In genomic region chr13:107873244-107873667, GRCm38 (mm10) we compare ENCODE assay signal across 15 mouse cellular contexts.
A peak's percentile ranks its signal among the peaks of the same experiment; 100 is the strongest.
DNase-seq lines count a peak whose midpoint lies in the region; ATAC-seq and TF ChIP-seq lines count a peak whose summit lies in the region.
"Had no signal": no experiment of that assay in that cellular context is flagged by ENCODE, and none has a peak within 500 bp of the region (broad histone marks: within the 10 kb centered on the region; RNA-seq: fewer than 3 reads in every experiment).

No protein-coding gene starts in this region.

- no peaks in the 10 kb centered on the region for H3K36me3 ChIP-seq in lung, postnatal 0 days (ENCODE audit: insufficient read depth, low read length)
- H3K36me3 ChIP-seq in MEL (ENCODE audit: control insufficient read depth in 1 of 2, insufficient read depth in 2 of 2, low read length in 2 of 2) = no peaks in the 10 kb centered on the region
- H3K36me3 ChIP-seq in megakaryocyte, embryonic 14.5 days (replicated peaks; ENCODE audit: low read length) = peaks cover 40% of the 10 kb centered on the region
- H3K36me3 ChIP-seq: midbrain, embryonic 10.5 days; neural tube, embryonic 15.5 days had no signal

- peak; percentile 31 for TF ChIP-seq RAD21 in MEL (IDR thresholded peaks at IDR 0.05; ENCODE audit: low read depth, low read length)

- DNase-seq in heart, adult 11 months = peak; percentile 23
- DNase-seq in heart, adult 8-10 months (ENCODE audit: low spot score) = no peak
- DNase-seq in lung, postnatal 0 days (ENCODE audit: low spot score) = peak; percentile 73
- DNase-seq in lung, postnatal 14 days = no peak
- no peak for DNase-seq in MEL (ENCODE audit: low read depth, low spot score)
- DNase-seq in embryo, embryonic 9.5 days (ENCODE audit: extremely low spot score) = no peak
- DNase-seq in thymus, adult 18-20 months = no peak
- DNase-seq: cerebellum, adult 11 months; kidney, adult 18-20 months had no signal

- no peaks in the 10 kb centered on the region for H3K9me3 ChIP-seq in lung, postnatal 0 days (ENCODE audit: low read length)
- no peaks in the 10 kb centered on the region for H3K9me3 ChIP-seq in MEL (replicated peaks; ENCODE audit: insufficient read depth, low read length)
- H3K9me3 ChIP-seq in megakaryocyte, embryonic 14.5 days = no peaks in the 10 kb centered on the region
- H3K9me3 ChIP-seq: midbrain, embryonic 10.5 days; neural tube, embryonic 15.5 days had no signal

- no peaks in the 10 kb centered on the region for H3K27me3 ChIP-seq in lung, postnatal 0 days (replicated peaks; ENCODE audit: insufficient read depth, low read length)
- no peaks in the 10 kb centered on the region for H3K27me3 ChIP-seq in MEL (ENCODE audit: control insufficient read depth in 1 of 2, insufficient read depth in 2 of 2, low read length in 2 of 2)
- no peaks in the 10 kb centered on the region for H3K27me3 ChIP-seq in megakaryocyte, embryonic 14.5 days (replicated peaks)
- H3K27me3 ChIP-seq: neural tube, embryonic 15.5 days had no signal

- no peak overlapping the region for H3K27ac ChIP-seq in lung, postnatal 0 days (ENCODE audit: low read length)
- no peak overlapping the region for H3K27ac ChIP-seq in MEL (ENCODE audit: control insufficient read depth, low read depth, low read length)
- H3K27ac ChIP-seq: midbrain, embryonic 10.5 days; neural tube, embryonic 15.5 days had no signal

- TF ChIP-seq POLR2A in MEL (IDR thresholded peaks at IDR 0.05; ENCODE audit: control insufficient read depth in 1 of 2, insufficient read depth in 1 of 2, low read depth in 1 of 2, low read length in 2 of 2, poor library complexity in 1 of 2) = no peak

- H3K4me3 ChIP-seq in lung, postnatal 0 days (ENCODE audit: low read depth, low read length) = no peak overlapping the region
- no peak overlapping the region for H3K4me3 ChIP-seq in MEL (ENCODE audit: control insufficient read depth in 1 of 2, insufficient read depth in 1 of 2, low read depth in 2 of 2, low read length in 2 of 2)
- peak overlapping the region; percentile 39 for H3K4me3 ChIP-seq in megakaryocyte, embryonic 14.5 days (replicated peaks)
- H3K4me3 ChIP-seq: midbrain, embryonic 10.5 days; neural tube, embryonic 15.5 days had no signal

- peak; percentile 78 for ATAC-seq in lung, postnatal 0 days
- ATAC-seq: activated CD4-positive, CD25-positive, alpha-beta regulatory T cell, adult 4 months had no signal

- TF ChIP-seq EP300 in lung, postnatal 0 days (IDR thresholded peaks at IDR 0.05) = peak; percentile 42; the same call in 1 of the 2 replicates
- no peak for TF ChIP-seq EP300 in MEL (IDR thresholded peaks at IDR 0.05; ENCODE audit: low read depth in 1 of 2, low read length in 2 of 2)

- peak; percentile 64 for TF ChIP-seq CTCF in lung, postnatal 0 days (IDR thresholded peaks at IDR 0.05)
- TF ChIP-seq CTCF in MEL (IDR thresholded peaks at IDR 0.05 in 2 of 3, conservative IDR thresholded peaks at IDR 0.05 in 1 of 3; ENCODE audit: control insufficient read depth in 1 of 3, insufficient read depth in 1 of 3, low read depth in 2 of 3, low read length in 3 of 3, poor library complexity in 1 of 3, severe bottlenecking in 1 of 3) = peak in 1 of 3 experiments; percentile 29; a peak in 2 of 6 replicates

- no peak overlapping the region for H3K4me2 ChIP-seq in lung, postnatal 0 days (replicated peaks; ENCODE audit: low read depth, low read length)
- H3K4me2 ChIP-seq: heart, embryonic 11.5 days; liver, embryonic 11.5 days; neural tube, embryonic 15.5 days had no signal

- H3K79me2 ChIP-seq in MEL (ENCODE audit: control insufficient read depth, insufficient read depth, low read length, poor library complexity) = peaks cover 6% of the 10 kb centered on the region; the same call in 1 of the 2 replicates

- H3K9ac ChIP-seq in lung, postnatal 0 days (replicated peaks; ENCODE audit: low read depth) = no peak overlapping the region
- no peak overlapping the region for H3K9ac ChIP-seq in MEL (ENCODE audit: control insufficient read depth, low read depth, low read length, poor library complexity, severe bottlenecking)
- H3K9ac ChIP-seq: neural tube, embryonic 15.5 days had no signal

- H3K4me1 ChIP-seq in lung, postnatal 0 days (ENCODE audit: insufficient read depth, low read depth, low read length) = peaks cover 9% of the 10 kb centered on the region; the same call in 1 of the 2 replicates
- no peaks in the 10 kb centered on the region for H3K4me1 ChIP-seq in MEL (ENCODE audit: control insufficient read depth in 1 of 2, insufficient read depth in 2 of 2, low read length in 2 of 2)
- peaks cover 87% of the 10 kb centered on the region for H3K4me1 ChIP-seq in megakaryocyte, embryonic 14.5 days

- 32% methylated on average over 2 of the region's 2 CpGs for WGBS in lung, postnatal 0 days

TF ChIP-seq in MEL, 35 proteins besides CTCF, POLR2A, EP300 and RAD21:
- TF ChIP-seq POLR2AphosphoS5 (IDR thresholded peaks at IDR 0.05; ENCODE audit: borderline replicate concordance, low read depth, low read length) (no peak), SMC3 (IDR thresholded peaks at IDR 0.05; ENCODE audit: low read depth, low read length) (peak; percentile 42)

Comparison
In these comparisons a context has a peak if more than half of its experiments do, and no peak if none do; other contexts are left out.
1. DNase-seq: peak in heart, adult 11 months (single experiment) and lung, postnatal 0 days (single experiment); none in heart, adult 8-10 months (single experiment), lung, postnatal 14 days (single experiment), MEL (single experiment), embryo, embryonic 9.5 days (single experiment) and thymus, adult 18-20 months (0 of 2).